Mouse (Mus musculus) thymus, adult 2 months (tissue): ENCODE data around the gene Lbx2.

Experiments
- CTCF ChIP-seq: fragments of 200-500 bp; IDR thresholded peaks from 2 replicates; pipeline ENCODE4 v1.5.1; 2012; ENCODE audit warnings: mild to moderate bottlenecking, control low read depth, low read length, moderate library complexity, borderline replicate concordance; ENCODE audit not compliant: control insufficient read depth, poor library complexity, insufficient read depth; ENCODE audit errors: extremely low read depth
- POLR2A ChIP-seq: fragments of 200-500 bp; IDR thresholded peaks from 2 replicates; pipeline ENCODE4 v1.6.1; 2012; ENCODE audit warnings: mild to moderate bottlenecking, low read length, control low read depth, moderate library complexity; ENCODE audit not compliant: control insufficient read depth, poor library complexity, insufficient read depth; ENCODE audit errors: extremely low read depth

- no peak for TF ChIP-seq CTCF
- no peak for TF ChIP-seq POLR2A
These were observed 33.5 kb downstream of the Lbx2 start for GRCm38 (mm10) chr6:83119734-83120051.
